In genomic region chr11:101435831-101436230, GRCm38 (mm10) we compare ENCODE assay signal across 21 mouse cellular contexts. TPM values are rescaled to one million over a fixed set of nuclear protein-coding genes. Genes with fewer than 3 reads are reported as not detected.
"Had no signal": no experiment of that assay in that cellular context is flagged by ENCODE, and none has a peak within 500 bp of the region (broad histone marks: within the 10 kb centered on the region; RNA-seq: fewer than 3 reads in every experiment).

No protein-coding gene starts in this region.

- H3K4me2 ChIP-seq: kidney, embryonic 15.5 days; lung, embryonic 15.5 days; midbrain, embryonic 12.5 days; midbrain, embryonic 15.5 days; neural tube, embryonic 12.5 days; neural tube, embryonic 15.5 days had no signal

- DNase-seq: kidney, adult 11 months; kidney, adult 8-10 months; kidney, postnatal 10 days; kidney, postnatal 36 days; layer of hippocampus, postnatal 36 days; lung, adult 18-20 months; lung, postnatal 14 days; right cerebral cortex, adult 18-20 months; right cerebral cortex, postnatal 14 days; right cerebral cortex, postnatal 4 days; thymus, adult 18-20 months; thymus, postnatal 4 days had no signal

- H3K9me3 ChIP-seq: kidney, embryonic 15.5 days; lung, embryonic 15.5 days; midbrain, embryonic 12.5 days; midbrain, embryonic 15.5 days; neural tube, embryonic 12.5 days; neural tube, embryonic 15.5 days had no signal

- ATAC-seq: midbrain, embryonic 15.5 days had no signal

- H3K27me3 ChIP-seq: kidney, embryonic 15.5 days; lung, embryonic 15.5 days; midbrain, embryonic 12.5 days; midbrain, embryonic 15.5 days; neural tube, embryonic 12.5 days; neural tube, embryonic 15.5 days had no signal

- H3K4me3 ChIP-seq: kidney, embryonic 15.5 days; left cerebral cortex, adult 2 months; lung, embryonic 15.5 days; midbrain, embryonic 12.5 days; midbrain, embryonic 15.5 days; neural tube, embryonic 12.5 days; neural tube, embryonic 15.5 days had no signal

- H3K9ac ChIP-seq: kidney, embryonic 15.5 days; liver, embryonic 14.5 days; lung, embryonic 15.5 days; midbrain, embryonic 12.5 days; midbrain, embryonic 15.5 days; neural tube, embryonic 12.5 days; neural tube, embryonic 15.5 days had no signal

- H3K4me1 ChIP-seq: lung, embryonic 15.5 days; midbrain, embryonic 12.5 days; midbrain, embryonic 15.5 days; neural tube, embryonic 12.5 days; neural tube, embryonic 15.5 days had no signal

- H3K27ac ChIP-seq: kidney, embryonic 15.5 days; left cerebral cortex, adult 2 months; liver, embryonic 14.5 days; lung, embryonic 15.5 days; macrophage; midbrain, embryonic 12.5 days; midbrain, embryonic 15.5 days; neural tube, embryonic 12.5 days; neural tube, embryonic 15.5 days had no signal

RNA-seq across cellular contexts. Expression of gene Gm27029, which starts 11.2 kb away (rescaled TPM):
- polyA plus RNA-seq: macrophage had no signal
